Mouse (Mus musculus) bone marrow macrophage, adult 2 months (primary cell): ENCODE results near the gene 4931428F04Rik.

ENCODE experiments used
- CTCF ChIP-seq: IDR thresholded peaks from 2 replicates; pipeline ENCODE4 v1.5.1; 2012; ENCODE audit warnings: low read depth, mild to moderate bottlenecking, low read length, moderate library complexity
- POLR2A ChIP-seq: IDR thresholded peaks from 2 replicates; pipeline ENCODE4 v1.6.1; 2012; ENCODE audit warnings: mild to moderate bottlenecking, low read depth, low read length, borderline replicate concordance

DNA sequence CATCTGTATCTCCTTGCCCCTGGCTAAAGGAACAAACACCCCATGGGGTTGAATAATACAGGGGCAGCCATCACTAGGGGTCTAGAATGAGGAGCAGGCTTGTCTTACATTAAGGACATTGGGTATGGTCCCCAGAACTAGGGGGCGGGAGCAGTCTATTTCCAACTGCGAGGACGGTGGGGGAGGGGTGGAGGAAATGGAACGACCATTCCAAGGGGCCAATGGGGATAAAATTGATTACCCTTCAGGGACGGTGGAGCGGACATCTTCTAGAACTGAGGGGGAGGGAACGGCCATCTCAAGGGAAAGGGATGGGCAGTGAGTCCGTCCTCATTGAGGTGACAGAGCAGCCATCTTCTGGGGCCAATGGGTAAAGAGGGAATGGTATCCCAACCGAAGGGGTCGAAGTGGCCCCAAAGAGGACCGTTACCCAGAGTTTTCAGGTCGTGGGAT is 36.0 kb upstream of the 4931428F04Rik start:
- no peak for TF ChIP-seq CTCF
- TF ChIP-seq POLR2A: no peak
